Comparison of ENCODE assay signal across 8 mouse cellular contexts in the genomic region with DNA sequence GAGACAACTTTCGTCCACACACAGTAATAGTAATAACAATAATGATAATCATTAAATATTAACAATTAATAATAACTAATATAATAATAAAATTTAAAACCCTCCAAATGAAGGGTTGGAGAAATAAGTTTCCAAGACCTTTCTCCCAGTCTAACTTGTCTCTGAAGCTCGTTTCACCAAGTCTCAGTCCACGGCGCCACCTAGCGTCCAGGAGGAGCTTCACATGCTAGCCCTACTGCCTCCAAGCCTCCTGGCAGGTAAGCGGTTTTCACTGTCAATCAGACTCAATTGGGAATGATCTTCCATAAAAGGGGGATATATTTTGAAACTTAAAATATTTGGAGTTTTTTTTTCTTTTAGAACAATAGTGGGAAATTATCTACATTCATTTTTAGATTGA. TPM values are rescaled to one million over a fixed set of nuclear protein-coding genes. Genes with fewer than 3 reads are reported as not detected.
DNase-seq lines count a peak whose midpoint lies in the region; ATAC-seq lines count a peak whose summit lies in the region.

No protein-coding gene starts in this region.

- H3K27me3 ChIP-seq in embryonic facial prominence, embryonic 13.5 days: no peaks in the 10 kb centered on the region
- no peaks in the 10 kb centered on the region for H3K27me3 ChIP-seq in heart, embryonic 10.5 days (ENCODE audit: insufficient read depth, poor library complexity, severe bottlenecking)
- no peaks in the 10 kb centered on the region for H3K27me3 ChIP-seq in kidney, embryonic 14.5 days (ENCODE audit: control insufficient read depth, insufficient read depth, low read length)

- H3K4me3 ChIP-seq in embryonic facial prominence, embryonic 13.5 days: peak overlapping the region; percentile 17; the same call in 1 of the 2 replicates
- peak overlapping the region; percentile 37; the same call in 1 of the 2 replicates for H3K4me3 ChIP-seq in heart, embryonic 10.5 days
- H3K4me3 ChIP-seq in kidney, embryonic 14.5 days (ENCODE audit: low read length): no peak overlapping the region

- peak overlapping the region; percentile 49 for H3K4me2 ChIP-seq in embryonic facial prominence, embryonic 13.5 days
- peak overlapping the region; percentile 32; the same call in 1 of the 2 replicates for H3K4me2 ChIP-seq in kidney, embryonic 14.5 days (replicated peaks; ENCODE audit: low read depth, low read length)

- H3K9ac ChIP-seq in embryonic facial prominence, embryonic 13.5 days: no peak overlapping the region
- H3K9ac ChIP-seq in kidney, embryonic 14.5 days (ENCODE audit: low read depth, low read length): no peak overlapping the region

- DNase-seq in 3T3-L1 (ENCODE audit: low read depth, low spot score) (peak; percentile 88), liver (peak; percentile 88)
- peak; percentile 87 to 90 for DNase-seq in adrenal gland, postnatal 36 days
- peak; percentile 90 for DNase-seq in heart, embryonic 10.5 days (ENCODE audit: low spot score)
- peak; percentile 36 to 73 for DNase-seq in monocyte, adult 2 months (ENCODE audit: low read depth in 1 of 2, low spot score in 2 of 2)
- peak; percentile 65 to 83 for DNase-seq in spleen, postnatal 14 days (ENCODE audit: low spot score in 2 of 2)

- H3K9me3 ChIP-seq in embryonic facial prominence, embryonic 13.5 days: no peaks in the 10 kb centered on the region
- no peaks in the 10 kb centered on the region for H3K9me3 ChIP-seq in heart, embryonic 10.5 days
- H3K9me3 ChIP-seq in kidney, embryonic 14.5 days (ENCODE audit: control insufficient read depth, low read length): no peaks in the 10 kb centered on the region

- no peak overlapping the region for H3K27ac ChIP-seq in embryonic facial prominence, embryonic 13.5 days
- H3K27ac ChIP-seq in heart, embryonic 10.5 days: no peak overlapping the region
- H3K27ac ChIP-seq in kidney, embryonic 14.5 days (ENCODE audit: low read depth, low read length): no peak overlapping the region

- 9% methylated on average over 6 of the region's 6 CpGs for WGBS in embryonic facial prominence, embryonic 13.5 days
- 7% methylated on average over 6 of the region's 6 CpGs for WGBS in heart, embryonic 10.5 days
- WGBS in kidney, embryonic 14.5 days: 15% methylated on average over 6 of the region's 6 CpGs

- H3K4me1 ChIP-seq in embryonic facial prominence, embryonic 13.5 days: peaks cover 27% of the 10 kb centered on the region
- peaks cover 3% of the 10 kb centered on the region; the same call in 1 of the 2 replicates for H3K4me1 ChIP-seq in heart, embryonic 10.5 days
- 0 out of 2 replicates have a peak, but pooled peaks cover 2% of the 10 kb centered on the region for H3K4me1 ChIP-seq in kidney, embryonic 14.5 days (ENCODE audit: control insufficient read depth, insufficient read depth, low read length)

- H3K36me3 ChIP-seq in embryonic facial prominence, embryonic 13.5 days: no peaks in the 10 kb centered on the region
- no peaks in the 10 kb centered on the region for H3K36me3 ChIP-seq in heart, embryonic 10.5 days
- no peaks in the 10 kb centered on the region for H3K36me3 ChIP-seq in kidney, embryonic 14.5 days (ENCODE audit: control insufficient read depth, insufficient read depth, low read length)

- no peak for ATAC-seq in embryonic facial prominence, embryonic 13.5 days (ENCODE audit: insufficient number of reproducible peaks, insufficient read depth, low FRiP score, low TSS enrichment, low read depth)
- 0 out of 2 replicates have a peak, but pooled peaks have one; percentile 57 for ATAC-seq in kidney, embryonic 14.5 days (ENCODE audit: low FRiP score, low TSS enrichment)

RNA-seq across cellular contexts. Expression of gene Ric1, which starts 20.6 kb away (rescaled TPM):
- total RNA-seq in adrenal gland, postnatal 36 days (2021): 10 to 100 TPM; 32.5 to 33.9 TPM
- polyA plus RNA-seq in embryonic facial prominence, embryonic 13.5 days (2015; fragmentation: Nextera tagmentation; extraction: Ambion mirVana): 29.6 and 32.1 TPM in 2 replicates
- 6.6 and 8.9 TPM in 2 replicates for polyA plus RNA-seq in heart, embryonic 10.5 days (2016; fragmentation: Nextera tagmentation; extraction: Ambion mirVana)
- 17.4 and 19.3 TPM in 2 replicates for polyA plus RNA-seq in kidney, embryonic 14.5 days (2014; fragmentation: Nextera tagmentation; extraction: Ambion mirVana)
